Mouse (Mus musculus) right cerebral cortex, adult 2 months (tissue): ENCODE results near the gene Ccn5.
A peak's percentile ranks its signal among the peaks of the same experiment; 100 is the strongest.

Source experiments
- DNase-seq, 2 experiments: peaks; one replicate each; pipeline ENCODE4 v3.0.0; 2021 to 2022; ENCODE audit warnings: low spot score in 2 of 2

The Ccn5 gene

GRCm38 (mm10) chr2:163842043-163842442, 21.4 kb downstream of the Ccn5 start:
- no peak for DNase-seq

GRCm38 (mm10) chr2:163853461-163853901, 32.8 kb downstream of the Ccn5 start, which contains the start of gene Kcnk15:
Gene Kcnk15, plus strand, starts transcription at chr2:163853651.
- DNase-seq = no peak

DNA sequence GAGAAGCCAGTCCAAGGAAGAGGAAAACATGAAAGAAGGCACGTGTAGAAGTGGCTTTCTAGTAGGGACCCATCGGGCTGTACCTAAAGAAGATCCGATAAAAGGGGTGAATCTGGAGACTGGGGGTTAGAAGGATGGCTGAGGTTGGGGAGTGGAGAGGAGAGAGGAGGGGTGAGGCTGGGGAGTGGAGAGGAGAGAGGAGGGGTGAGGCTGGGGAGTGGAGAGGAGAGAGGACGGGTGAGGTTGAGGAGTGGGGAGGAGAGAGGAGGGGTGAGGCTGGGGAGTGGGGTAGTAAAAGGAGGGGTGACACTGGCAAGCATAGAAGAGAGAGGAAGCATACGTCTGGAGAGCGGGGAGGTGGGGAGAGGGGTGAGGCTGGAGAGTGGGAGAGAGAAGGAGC, 36.6 kb downstream of the Ccn5 start:
- DNase-seq = no peak

- DNase-seq = peak; percentile 62 to 68
These were observed 37.7 kb downstream of the Ccn5 start for GRCm38 (mm10) chr2:163858254-163858947.

DNA sequence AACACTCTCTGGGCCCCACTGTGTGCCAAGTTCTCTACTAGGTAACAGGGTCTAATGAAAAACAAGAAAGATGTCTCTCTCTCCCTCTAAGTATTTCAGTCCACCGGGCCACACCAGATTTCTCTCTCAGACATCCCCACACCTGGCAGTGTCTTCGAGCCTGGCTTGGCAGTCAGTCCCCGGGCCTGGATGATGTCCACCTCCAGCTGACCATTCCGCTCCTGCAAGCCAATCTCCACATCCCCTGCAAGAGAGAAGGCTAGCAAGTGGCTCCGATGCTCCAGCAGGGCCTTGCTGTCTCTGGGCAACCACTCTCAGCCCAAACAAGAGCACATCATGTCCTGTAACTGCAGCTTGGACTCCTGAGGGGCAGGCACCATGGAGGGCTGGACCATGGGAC, 44.6 kb downstream of the Ccn5 start:
- no peak for DNase-seq

DNA sequence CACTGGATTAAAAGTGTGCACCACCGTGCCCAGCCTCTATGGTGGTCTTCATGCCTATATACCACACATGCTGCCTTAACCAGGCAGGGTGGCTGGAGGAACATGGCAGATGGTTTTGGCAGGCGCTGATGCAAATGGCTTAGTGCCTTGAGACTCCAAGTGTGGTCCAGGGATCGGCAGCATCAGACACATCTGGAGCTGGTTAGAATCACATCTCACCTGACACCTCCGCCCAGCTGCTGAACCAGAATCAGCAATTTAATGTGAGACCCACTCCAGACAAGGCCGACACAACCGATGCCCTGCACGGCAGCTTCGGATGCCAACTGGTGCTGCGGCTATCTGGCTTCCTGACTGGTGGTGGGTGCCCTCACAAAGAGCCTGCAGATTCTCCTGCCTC, 45.4 kb downstream of the Ccn5 start:
- no peak for DNase-seq

- no peak for DNase-seq
These were observed 49.1 kb downstream of the Ccn5 start for GRCm38 (mm10) chr2:163869783-163870182.

DNA sequence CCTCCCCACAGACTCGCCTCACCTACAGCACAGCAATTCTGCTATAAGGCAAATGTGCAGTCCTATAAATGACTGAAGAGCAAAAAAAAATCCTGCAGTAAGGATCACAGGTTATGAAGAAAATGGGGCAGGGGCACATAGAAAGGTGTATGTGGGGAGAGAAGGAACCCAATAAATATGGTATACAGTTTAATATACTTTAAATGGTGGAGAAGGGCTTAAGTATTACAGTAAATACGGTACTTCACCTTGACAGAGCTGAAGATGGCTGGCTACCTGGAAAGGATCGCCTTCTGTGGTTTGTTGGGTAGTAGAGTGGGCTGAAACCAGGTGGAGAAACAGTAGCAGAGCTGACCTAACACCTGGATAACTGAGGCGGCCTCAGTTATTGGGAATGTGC, 50.6 kb downstream of the Ccn5 start:
- DNase-seq = no peak

DNA sequence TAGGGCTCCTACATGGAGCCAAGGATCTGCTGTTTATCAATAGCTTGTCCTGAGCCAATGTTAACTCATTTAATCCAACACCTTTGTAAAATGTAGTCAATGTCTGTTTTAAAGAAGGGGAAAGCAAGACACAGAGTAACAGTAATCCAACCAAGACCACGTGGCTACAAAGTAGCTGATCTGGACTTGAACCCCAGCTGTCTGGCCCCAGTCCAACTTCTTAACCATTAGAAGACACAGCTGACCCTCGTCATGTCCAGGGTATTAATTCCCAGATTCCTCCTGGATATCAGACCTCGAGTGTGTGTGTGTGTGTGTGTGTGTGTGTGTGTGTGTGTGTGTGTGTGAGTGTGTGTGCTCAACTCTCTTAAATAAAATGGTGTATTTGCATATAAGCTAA, 51.2 kb downstream of the Ccn5 start:
- DNase-seq = no peak

GRCm38 (mm10) chr2:163874877-163875276, 54.2 kb downstream of the Ccn5 start:
- DNase-seq = no peak

GRCm38 (mm10) chr2:163875484-163875883, 54.8 kb downstream of the Ccn5 start:
- DNase-seq = peak in 1 of 2 experiments; percentile 28

DNA sequence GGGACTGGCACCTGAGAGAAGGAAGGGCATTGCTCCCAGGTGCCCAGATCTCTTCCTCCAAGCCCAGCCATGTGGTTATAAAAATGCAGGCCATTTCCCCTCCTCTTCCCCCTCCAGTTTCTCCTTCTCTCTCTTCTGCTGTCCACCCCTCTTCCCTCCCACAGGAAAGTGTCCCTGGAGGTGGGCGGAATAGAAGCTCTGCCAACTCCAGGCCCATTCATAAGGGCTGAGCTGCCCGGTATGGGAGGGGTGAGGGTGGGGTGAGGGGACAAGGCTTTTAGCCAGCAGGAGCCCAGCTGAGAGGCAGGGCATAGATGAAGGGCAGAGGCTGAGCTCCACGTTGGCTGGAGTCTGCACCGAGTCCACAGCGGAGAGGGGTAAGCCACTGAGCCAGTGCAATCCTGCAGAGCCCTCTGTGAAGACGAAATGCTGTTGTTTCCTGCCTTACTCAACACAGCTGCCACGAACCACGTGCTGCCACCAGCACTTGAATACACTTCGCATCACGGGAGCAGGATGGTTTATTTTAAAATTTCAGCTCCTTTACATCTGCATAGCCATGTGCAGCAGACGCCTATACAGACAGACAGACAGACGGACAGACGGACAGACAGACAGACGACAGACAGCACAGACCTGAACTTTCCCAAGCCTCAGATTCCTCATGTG, 56.3 kb downstream of the Ccn5 start:
- DNase-seq = peak; percentile 53 to 60

- no peak for DNase-seq
These were observed 60.2 kb downstream of the Ccn5 start for GRCm38 (mm10) chr2:163880891-163881290.
